Mouse (Mus musculus) thymus, postnatal 36 days (tissue): ENCODE data around the gene Fut1.
"Not testable (repeated sequence)": the region's sequence is repeated elsewhere in the genome, so short reads cannot be mapped to it uniquely, and the experiment has no call there.

Source experiments
- DNase-seq, 2 experiments: peaks; one replicate each; pipeline ENCODE4 v3.0.0; 2022; ENCODE audit warnings: mixed read lengths in 2 of 2

Gene Fut1

DNA sequence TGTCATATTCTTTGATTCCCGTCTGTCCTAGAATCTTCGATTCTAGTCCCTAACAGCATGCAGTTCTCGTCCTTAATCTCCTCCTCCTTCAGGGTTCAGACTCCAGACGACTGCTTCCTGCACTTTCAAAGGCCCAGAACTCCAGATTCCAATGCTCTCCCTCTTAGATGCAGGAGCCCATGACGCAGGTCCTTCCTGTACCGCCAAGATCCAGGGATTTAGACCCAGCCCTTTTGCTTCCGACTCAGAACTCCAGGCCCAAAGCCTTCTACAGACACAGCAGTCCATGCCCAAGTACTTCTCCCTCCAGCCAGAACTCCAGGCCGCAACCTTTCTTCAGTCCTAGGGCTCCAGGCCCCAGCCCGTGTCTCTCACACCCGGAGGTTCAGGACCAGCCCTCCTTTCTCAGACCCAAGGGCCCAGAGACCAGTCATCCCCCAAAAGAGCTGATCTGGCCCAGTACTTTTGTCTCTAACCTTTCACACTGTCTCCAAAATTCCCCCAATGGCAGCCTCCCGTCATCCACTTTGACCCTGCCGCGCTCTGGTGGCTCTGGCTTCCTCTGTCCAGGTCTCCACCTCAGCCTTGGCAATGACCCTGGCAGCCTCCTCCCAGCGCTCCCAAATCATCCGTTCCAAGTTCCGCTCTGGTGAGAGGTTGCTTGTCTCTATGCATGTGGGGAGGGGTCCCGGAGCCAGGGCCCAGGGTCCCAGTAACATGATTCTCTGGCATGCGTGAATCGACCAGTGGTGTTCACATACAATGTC lies 23.3 kb downstream of the Fut1 start:
- no peak for DNase-seq

DNA sequence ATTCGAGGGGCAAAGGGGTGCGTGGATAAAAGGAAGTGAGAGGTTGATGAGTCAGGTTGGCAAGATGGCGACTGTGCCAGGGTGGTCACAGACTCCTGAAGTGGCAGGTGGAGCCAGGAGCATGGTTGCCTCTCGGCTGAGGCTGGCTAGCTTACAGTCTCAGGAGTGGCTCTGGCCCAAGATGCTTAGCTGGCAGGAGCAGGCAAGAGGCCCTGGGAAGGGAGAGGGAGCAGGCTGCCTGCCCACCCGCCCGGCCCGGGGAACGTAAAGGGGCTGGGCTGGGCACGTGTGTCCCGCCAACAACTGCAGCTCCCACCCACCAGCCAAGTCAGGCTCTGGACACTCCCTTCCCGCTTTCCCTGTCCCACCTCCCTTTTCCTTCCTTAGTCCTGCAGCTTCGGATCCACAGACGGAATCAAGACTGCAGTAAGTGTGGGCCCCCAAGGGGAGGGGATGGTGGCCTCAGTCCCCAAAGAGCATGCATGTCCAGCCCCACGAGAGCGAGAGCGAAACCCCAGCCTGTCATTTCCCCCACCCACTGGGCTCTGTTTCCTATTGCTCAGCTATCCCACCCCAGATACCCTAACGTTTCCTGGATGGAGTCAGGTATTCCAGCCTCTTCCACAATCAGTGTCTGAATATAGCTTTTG lies 24.4 kb downstream of the Fut1 start:
- no peak for DNase-seq

DNA sequence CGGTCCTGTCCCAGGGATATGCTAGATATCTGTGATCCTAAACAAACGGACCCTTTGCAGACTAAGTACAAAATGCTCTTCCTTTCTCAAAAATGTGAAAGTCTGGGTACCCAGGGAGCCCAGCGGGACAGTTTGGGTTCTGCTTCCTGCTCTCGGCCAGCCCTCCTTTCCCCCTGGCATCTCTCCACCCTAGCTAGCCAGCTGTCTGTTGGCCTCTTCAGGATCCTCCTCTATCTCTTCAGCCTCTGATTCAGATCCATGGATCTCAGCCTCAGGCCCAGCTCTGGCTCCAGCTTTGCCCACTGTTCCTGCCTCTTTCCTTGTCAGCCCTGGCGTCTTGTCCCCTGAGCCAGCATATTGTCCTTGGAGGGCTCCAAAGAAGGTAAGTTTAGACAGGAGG lies 25.0 kb downstream of the Fut1 start:
- DNase-seq = no peak

DNA sequence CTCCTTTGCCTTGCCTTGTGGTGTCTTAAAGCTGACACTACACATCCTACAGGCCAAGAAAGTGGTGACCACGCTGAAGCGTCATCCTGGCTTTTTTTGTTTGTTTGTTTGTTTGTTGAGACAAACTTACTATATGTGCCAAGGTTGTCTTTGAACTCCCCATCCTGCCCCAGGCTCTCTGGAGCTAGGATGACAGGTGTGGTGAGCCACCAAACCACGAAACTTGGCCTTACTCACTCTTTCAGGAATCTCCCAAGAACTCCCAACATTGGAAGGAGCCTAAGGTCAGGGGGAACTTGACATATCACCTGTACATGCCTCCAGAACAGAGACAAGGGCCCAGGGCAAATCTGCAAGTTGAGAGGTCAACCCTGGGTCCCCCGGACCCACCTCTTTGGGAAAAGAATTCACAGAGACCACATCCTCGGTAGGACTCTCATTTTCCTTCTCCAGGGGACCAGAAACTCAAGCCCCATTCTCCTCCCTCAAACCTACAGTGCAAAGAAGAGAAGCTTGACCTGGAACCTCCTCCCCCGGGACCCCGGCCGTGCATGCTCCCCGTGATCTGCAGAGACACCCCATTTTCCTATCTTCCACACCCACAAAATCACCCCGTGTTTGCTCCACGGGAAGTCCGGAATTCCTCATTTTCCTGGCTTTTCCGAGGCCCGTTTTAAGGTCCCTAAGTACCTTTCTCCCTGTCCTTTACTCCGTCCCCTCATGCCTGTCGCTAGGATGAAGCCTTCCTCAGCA lies 25.6 kb downstream of the Fut1 start:
- DNase-seq = no peak

DNA sequence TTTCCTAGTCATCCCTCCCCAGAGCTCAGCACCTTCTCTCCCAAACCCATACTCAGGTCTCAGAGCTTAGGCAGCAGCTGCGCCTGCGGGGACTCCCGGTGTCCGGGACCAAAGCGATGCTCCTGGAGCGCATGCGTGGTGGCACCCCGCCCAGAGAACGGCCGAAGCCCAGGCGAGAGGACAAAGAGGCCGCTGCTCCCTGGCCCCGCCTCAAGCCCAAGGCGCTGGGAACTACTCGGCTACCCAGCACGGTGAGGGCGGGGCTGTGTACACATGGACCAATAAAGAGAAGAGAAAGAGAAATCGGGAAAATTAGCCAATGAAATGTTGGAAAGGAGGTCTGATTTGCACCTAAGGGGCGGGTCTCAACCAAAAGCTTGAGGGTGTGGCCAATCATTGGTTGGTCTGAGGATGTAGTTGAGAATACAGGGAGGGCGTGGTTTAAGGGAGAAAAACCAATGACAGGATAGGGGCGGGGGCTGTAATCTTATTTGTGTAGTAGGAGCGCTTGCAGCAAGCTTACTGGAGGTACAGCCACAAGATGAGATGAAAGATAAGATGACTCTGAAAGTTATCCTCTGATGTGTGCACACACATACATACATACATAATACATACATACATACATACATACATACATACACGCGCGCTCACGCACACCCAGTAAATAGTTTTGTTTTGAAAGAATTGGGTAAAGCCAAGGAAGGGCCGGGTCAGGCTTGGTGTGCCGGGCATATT lies 26.5 kb downstream of the Fut1 start:
- DNase-seq = peak; percentile 78 to 85

DNA sequence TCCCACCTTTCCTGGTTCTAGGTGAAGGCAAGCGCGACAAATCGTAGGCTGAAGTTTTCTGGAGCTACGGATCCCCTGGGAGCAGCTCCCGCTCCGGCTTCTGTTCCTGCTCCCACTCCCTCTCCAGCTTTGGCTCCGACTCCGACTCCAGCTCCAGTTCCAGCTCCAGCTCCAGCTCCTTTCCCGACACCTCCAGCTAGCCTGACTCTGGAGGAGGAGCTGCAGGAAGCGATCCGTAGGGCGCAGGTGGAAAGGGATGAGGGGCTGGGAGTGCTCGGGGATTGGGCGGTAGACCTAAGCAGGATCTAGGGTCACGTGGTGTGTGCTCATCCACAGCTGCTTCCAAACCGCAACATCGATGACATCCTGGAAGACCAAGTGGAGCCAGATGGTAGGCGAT lies 27.1 kb downstream of the Fut1 start:
- DNase-seq = peak in 1 of 2 experiments; percentile 24

DNA sequence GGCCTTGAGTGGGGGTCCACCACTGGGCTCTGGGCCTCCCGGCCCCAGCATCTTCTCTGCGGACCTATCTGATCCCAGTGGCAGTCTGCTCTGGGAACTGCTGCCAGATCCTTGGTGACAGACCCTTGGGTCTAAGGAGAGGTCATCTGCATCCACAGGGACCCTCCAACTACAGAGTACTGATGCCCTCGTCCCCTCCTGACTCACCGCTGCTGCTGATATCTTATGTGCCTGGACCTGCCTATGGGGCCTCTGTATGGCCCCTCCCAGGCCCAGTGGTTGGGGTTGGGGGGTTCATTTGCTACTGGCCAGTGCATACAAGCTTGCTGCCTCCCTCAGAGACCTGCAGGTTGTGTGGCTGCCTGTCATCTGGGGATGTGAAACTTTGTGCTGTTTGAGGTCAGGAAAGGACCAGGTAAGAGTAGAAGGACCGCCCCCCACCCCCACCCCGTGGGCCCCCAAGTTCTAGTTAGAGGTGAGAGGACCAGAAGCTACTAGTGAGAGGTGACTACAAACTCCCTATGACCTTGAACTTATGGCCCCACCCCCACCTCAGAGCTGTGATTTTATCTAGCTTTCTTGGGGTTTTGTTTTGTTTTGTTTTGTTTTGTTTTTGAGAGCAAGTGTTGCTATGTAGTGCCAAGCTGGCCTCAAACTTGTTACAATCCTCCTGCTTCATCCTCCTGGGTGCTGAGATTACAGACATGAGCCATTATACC lies 27.9 kb downstream of the Fut1 start:
- DNase-seq = no peak

DNA sequence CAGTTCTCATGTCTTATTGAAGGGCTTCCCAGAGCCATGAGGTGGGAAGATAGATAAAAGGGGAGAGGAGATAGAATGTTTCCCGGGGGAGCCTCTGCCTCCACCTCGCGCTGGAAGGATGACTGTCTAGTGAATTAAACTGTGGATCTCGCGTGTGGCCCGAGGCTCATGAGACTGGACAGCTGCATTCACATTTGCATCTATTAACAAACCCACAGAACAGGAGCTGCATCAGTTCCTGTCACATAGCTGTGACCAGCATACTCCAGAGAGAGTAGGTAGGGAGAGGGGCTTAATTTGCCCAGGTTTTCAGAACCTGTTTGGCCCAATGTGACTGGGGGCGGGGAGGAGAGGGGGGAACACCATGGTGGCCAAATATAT lies 28.5 kb downstream of the Fut1 start:
- no peak for DNase-seq

DNA sequence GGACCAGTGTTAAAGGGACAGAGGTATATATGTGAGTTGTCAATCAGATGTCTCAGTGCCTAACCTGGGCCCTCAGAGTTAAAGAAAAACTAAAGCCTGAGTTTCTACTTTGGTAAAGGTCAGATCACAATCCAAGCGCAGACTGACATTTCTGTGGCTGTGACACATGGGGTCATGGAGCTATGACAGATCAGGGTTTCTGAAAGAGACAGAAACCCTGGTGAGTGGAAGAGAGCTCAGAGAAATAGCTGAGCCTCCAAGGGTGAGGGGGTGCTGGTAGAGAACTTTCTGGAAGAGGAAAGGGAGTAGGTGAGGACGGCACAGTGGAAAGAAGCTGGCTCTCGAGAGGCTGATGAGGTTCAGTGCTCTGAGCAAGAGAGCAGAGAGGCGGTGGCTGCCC lies 29.6 kb downstream of the Fut1 start:
- DNase-seq = no peak

DNA sequence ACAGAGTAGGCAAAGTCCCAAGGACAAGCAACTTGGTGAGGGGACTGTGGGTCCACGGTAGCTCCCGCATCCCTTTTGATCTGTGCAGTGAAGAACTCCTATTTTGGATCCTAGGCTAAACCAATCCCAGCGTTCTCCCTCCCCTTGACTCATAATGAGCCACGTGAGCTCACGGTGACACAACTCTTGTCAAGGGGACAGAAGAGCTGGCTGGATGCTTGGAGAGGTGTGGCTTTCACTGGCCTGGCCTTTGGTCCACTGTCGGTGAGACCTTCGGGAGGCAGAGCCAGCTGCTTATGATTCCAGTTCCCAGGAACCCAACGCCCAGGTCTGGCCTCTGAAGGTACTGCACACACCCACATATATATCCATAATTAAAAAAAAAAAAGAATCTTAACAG lies 32.3 kb downstream of the Fut1 start:
- DNase-seq = no peak

DNA sequence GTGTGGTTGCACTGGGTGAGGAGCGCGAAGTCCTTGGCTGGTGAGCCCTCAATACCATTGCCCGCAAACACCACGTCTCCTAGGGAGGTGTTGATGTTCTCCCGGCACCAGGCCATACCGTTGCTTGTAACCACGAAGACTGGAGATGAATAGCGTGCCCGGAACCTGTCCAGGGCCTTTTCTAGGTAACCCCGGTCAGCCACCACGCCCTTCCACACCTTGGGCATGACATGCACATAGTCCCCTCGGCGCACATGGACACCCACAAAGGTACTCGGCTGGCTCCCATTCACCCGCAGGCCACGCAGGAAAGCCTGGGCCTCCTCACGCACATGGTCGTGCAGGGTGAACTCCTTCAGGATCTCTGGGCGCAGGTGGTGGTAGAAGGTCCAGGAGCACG lies 33.4 kb downstream of the Fut1 start:
- not testable (repeated sequence) for DNase-seq

DNA sequence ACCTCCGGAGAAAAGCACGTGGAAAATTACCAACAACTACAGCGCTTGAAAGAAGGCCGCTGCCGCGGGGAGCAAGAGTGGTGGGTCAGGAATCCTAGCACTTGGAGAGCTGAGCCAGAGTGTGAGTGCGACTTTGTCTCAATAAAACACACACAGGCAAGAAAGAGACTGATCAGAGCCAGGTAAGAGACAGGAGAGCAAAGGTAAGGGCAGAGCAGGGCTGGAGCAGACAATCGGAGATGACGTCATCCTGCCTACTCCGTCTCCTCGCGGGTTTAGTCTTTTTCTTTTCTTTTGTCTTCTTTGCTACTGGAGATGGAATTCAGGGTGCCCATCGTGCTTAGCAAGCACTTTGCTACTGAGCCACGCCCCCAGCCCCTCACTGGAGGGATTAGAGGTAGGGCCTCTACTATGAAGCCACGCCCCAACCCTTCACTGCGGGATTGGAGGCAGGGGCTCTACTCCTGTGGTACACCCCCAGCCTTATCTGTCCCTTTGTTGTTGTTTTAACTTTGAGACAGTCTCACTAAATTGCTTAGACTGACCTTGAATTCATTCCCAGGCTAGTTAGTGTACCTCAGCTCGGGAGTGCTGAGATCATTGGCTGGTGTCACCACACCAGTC lies 37.4 kb downstream of the Fut1 start:
- no peak for DNase-seq

DNA sequence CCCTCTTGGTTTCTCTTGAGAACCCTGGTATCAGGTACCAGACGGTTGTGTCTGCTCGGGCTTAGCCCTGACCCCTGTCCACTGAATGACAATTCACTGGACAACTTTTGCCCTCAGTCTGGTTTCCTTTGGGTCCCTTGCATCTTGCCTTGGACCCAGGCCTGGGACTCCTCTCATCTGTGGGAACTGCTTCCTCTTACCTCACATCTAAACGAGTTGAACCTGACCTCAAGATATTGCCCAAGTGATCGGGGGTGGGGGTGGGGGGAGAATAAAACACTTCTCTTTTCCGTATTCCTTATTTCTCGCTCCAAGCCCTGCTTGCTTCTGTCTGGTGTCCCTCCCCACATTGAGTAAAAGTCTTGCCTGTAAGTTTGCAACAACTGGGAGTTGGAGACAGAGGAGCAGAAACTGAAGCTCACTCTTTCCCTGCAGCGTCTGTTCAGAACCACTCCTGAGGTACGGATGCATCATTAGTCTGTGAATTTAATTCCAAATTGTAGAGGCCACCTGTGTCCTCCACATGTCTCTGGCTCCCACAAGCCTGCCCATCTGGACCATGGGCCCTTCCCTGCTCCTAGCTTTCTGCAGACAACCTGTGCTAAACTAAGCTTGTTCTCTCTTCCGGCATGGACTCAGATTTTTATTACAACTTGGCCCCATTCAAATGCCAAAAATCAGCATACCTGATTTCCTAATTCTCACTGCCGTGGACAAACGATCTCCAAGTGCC lies 43.8 kb downstream of the Fut1 start:
- DNase-seq = no peak

DNA sequence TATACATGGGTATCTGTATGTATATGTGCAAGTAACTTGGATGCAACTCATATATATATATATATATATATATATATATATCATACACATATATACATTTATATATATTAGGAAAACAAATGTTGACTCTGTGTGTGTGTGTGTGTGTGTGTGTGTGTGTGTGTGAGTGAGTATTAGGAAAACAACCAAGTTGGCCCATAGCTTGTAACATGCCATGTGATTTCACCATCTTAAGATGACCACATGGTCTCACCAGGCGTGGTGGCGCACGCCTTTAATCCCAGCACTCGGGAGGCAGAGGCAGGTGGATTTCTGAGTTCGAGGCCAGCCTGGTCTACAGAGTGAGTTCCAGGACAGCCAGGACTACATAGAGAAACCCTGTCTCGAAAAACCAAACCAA lies 44.6 kb downstream of the Fut1 start:
- DNase-seq = not testable (repeated sequence)

DNA sequence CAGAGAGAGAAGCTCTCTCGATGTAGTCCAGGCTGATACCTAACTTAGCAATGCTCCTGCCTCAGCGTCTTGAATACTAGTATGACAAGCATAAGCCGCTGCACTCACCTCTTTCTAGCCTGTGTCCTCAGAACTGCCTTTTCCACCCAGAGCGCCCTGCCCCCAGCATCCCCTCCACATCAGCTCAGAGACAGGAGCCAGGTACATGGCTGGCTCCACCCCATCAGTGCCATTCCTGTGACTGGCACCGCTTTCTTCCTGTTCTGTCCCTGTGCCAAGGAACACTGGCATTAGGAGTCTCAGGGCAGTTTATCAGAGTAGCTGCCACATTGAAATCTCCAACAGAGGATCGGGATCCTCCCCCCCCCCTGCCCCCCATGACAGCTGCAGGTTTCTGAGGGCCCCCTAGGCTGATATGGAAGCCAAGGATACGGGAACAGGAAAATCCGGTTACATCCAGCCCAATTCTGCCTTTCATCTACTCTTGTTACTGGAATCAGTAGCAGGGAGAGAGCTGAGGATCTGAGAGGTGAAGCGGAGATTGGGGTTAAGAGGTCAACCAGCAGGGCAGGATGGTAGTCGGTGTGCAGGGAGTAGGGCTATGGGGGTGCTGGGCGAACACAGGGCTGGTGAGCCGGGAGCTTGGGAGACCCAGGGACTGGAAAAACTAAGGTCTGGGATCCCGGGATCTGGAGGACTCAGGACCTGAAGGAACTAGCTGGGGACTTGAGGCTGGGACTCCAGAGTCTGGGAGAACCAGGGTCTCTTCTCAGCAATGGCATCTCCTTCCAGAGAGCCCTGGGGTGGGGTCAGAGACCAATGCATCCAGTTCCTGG lies 48.4 kb downstream of the Fut1 start:
- DNase-seq = no peak

DNA sequence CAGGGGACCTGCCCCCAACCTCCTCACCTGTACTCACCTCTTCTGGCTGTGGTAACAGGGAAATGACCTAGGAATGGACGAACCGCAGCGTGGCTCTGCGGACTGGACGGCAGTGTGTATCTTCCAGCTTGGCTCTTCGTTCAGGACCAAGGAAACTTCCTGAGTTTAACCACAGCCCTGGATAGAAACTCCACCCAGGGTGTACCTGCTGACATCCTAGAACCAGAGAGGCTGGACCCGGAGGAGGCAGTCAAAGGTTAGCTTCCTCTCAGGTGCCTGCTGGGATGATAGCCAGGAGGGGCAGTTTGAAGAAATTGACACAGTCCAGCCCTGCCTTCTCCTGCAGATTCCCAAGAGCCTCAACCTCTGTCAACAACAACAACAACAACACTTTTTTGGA lies 49.1 kb downstream of the Fut1 start, which contains the start of gene Fut2:
TSS of gene Fut2 (minus strand) at position 234 of the 400 bp plus-strand sequence.
- DNase-seq = no peak

DNA sequence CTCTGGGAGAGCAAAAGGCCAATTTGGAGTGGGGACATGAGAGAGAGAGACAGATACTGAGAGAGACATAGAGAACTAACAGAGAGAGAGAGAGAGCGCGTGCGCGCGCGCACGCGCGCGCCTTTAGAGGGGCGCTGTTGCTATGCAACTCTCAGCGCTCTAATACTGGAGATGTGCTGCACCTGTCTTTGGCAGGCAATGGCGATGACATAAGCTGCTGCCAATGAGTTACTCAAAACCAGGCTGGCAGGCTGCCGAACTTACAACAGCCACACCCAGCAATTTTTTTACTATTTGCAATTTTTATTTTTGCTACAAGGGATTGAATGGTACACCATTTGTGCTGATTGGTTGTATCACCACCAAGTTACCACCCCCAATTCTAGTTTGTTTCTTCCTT lies 50.7 kb downstream of the Fut1 start:
- no peak for DNase-seq

DNA sequence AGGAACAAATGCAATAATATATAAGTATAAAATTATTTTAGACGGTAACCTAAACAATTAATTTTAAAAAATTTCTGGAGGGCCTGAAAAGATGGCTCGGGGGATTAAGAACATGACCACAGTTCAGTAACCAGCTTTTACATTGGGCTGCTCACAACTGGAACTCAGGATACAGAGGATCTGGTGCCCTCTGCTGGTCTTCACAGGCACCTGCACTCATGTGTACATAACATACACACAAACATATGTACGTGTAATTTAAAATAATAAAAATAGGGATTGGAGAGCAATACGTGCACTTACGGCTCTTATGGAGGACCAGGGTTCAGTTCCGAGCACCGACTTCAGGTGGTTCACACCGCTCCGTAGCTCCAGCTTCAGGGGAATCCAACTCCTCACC lies 51.8 kb downstream of the Fut1 start:
- DNase-seq = no peak
